Mouse (Mus musculus) thymus, adult 2 months (tissue): ENCODE measurements around the gene Sh3bp4.

Source experiments
- CTCF ChIP-seq: fragments of 200-500 bp; IDR thresholded peaks from 2 replicates; pipeline ENCODE4 v1.5.1; 2012; ENCODE audit warnings: mild to moderate bottlenecking, control low read depth, low read length, moderate library complexity, borderline replicate concordance; ENCODE audit not compliant: control insufficient read depth, poor library complexity, insufficient read depth; ENCODE audit errors: extremely low read depth
- POLR2A ChIP-seq: fragments of 200-500 bp; IDR thresholded peaks from 2 replicates; pipeline ENCODE4 v1.6.1; 2012; ENCODE audit warnings: mild to moderate bottlenecking, low read length, control low read depth, moderate library complexity; ENCODE audit not compliant: control insufficient read depth, poor library complexity, insufficient read depth; ENCODE audit errors: extremely low read depth

DNA sequence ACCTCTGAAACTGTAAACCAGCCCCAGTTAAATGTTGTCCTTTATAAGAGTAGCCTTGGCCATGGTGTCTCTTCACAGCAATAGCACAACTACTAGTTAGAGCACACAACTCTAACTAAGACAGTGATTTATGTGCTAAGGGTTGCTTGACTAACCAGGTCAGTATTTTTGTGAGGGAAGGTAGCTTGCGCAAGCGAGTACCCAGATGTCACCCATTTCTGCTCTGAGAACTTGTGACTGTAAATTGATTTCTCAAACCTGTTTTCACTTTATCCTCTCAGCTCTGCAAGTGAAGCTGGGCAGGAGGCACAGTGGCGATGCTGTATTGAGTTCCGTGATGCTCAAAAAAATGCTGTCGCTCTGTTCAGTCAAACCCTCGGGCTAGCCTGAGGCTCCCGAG, 117.2 kb downstream of the Sh3bp4 start:
- TF ChIP-seq POLR2A (no peak), CTCF (no peak)
